Mouse (Mus musculus): ENCODE measurements around the gene Smpx.
A peak's percentile ranks its signal among the peaks of the same experiment; 100 is the strongest.

The Smpx gene

DNA sequence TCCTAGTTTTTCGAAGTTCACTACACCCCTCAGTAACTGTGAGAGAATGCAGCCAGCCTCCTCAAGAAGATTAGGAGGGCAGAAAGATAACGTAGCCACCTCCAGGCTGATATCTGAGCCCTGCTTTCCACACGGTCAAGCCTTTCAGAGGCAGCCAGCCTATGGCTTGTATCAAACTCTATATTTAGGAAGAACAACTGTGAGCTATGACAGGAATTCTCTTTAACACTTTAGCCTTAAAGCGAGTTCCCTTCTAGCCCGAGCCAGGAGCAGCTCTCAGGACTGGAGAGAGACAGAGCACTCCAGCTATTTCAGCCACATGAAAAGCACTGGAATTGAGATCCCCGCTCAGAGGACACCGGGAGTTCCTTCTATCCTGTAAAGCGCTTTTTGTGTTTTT is at the start of gene Smpx:
Gene Smpx, plus strand, starts transcription at position 49 of the 400 bp plus-strand sequence.
- DNase-seq, result no peak

- no peak for DNase-seq
Observed at GRCm38 (mm10) chrX:157655047-157655446, 43.7 kb upstream of the Smpx start.

GRCm38 (mm10) chrX:157657356-157657755 is 41.4 kb upstream of the Smpx start:
- no peak for DNase-seq

- no peak for DNase-seq
Observed at GRCm38 (mm10) chrX:157671820-157672219, 26.9 kb upstream of the Smpx start.

DNA sequence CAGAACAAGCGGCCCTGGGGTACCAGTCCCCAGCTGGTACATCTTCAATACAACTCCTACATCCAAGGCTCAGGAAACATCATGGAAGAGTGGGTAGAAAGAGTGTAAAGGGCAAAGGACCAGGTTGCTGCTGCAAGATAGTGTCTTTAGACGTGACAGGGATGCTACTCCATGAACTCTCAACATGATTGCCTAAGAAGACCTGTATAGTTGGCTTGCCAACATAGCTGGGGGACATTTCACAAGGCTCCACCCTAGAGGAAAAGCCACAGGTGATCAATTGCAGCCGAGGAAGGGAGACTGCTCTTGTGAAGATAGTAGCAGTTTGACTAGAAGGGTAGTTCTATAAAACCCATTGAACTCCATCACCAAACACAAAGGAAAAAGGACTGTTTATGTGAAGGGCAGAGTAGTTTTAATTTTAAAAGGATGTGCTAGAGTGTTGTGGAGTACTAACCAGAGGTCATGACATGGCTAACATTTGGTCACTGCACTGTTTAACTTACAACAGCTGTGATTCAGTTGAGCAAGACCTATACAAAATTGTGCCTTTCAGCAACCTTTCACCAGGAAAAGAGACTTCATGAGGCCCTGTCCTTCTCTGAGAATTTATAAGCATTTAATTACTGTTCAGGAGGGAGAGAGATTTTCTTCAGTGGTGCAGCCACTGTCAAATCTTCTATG is 23.9 kb upstream of the Smpx start:
- no peak for DNase-seq

DNA sequence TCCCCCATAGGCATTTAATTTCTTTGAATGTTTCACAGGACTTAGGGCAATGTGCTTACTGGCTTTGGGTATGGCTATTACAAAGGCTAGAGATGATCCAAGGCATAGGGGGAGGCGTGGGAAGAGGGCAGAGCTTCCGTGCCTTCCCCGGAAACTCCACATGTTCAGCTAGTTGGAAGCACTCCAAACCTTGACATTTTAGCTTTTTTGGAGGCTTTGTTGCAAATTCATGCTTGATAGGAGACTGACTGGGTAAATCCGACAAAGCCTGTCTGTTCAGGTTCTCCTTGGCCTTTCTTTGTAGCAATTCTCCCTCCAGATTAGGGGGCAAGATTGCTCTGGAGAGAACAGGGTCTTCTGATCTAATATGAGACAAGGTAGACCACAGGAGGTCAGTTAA is 7.5 kb upstream of the Smpx start:
- DNase-seq, result no peak

DNA sequence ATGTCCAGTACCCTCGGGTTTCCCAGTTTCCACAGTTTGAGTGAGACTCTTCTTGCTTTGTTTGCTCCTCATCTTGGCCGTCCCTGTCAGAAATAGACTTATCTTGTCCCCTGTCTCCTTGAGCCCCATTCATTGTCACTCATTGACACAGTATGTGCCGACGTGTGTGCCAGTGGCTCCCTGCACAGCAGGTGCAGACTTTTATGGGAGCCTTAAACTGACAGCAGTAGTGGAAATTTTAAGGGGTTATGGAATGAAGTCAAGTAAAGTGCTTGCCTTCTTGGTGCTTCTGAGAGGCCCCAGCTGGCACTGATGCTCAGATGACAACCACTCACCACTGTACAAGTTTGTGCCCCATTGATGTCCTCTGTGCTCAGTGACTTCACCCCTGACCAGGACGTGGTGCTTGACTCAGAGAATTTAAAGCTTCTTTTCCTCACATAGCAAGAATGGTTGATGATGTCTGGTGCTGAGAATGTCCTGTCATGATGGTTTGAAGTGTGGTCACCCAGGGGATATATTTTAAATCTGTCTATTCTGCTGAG is 1.0 kb upstream of the Smpx start:
- no peak for DNase-seq

DNA sequence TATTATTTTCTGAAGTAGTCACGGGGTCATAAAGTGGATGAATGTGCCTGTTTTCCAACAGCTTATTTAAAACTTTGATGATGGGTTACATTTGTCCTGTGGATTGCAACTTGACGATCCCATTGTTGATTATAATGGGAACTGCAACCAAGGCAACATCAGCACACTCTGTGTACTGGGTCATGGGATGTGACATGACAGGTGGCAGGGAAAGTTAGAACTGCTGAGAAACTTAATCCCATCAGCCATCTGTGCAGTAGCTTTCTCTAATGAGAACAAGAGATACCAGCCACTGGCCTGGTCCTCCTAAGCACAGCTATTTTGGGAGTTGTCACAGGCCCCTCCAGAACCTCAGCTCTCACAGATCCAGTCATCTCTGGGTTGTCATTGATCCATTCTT is 8.5 kb downstream of the Smpx start:
- DNase-seq, result no peak

- no peak for DNase-seq
Observed at GRCm38 (mm10) chrX:157708616-157709280, 10.0 kb downstream of the Smpx start.

- DNase-seq, result no peak
Observed at GRCm38 (mm10) chrX:157719907-157720306, 21.2 kb downstream of the Smpx start.

- no peak for DNase-seq
Observed at GRCm38 (mm10) chrX:157730622-157731341, 32.1 kb downstream of the Smpx start.

- DNase-seq, result peak; percentile 43 to 71
Observed at GRCm38 (mm10) chrX:157731658-157732314, 33.1 kb downstream of the Smpx start.

GRCm38 (mm10) chrX:157732346-157732745 is 33.6 kb downstream of the Smpx start:
- no peak for DNase-seq

DNA sequence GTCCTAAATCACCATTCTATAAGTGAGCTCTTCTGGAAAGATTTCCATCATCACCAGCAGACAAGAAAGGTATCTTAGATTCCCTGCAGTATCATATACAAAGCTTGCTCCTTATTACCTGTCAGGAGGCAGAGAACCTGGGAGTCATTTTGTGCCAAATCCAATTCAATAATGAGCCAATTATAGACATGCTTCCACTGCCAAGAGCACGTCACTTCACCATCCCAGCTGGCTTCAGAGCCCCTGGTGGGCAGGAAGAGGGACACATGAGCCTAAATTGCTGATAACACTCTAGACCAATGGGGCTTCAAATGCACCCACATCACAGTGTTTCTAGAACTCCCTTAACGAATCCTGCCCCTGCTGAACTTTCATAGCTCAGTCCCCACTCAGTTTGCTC is 35.1 kb downstream of the Smpx start:
- DNase-seq, result no peak

GRCm38 (mm10) chrX:157734341-157734740 is 35.6 kb downstream of the Smpx start:
- no peak for DNase-seq

DNA sequence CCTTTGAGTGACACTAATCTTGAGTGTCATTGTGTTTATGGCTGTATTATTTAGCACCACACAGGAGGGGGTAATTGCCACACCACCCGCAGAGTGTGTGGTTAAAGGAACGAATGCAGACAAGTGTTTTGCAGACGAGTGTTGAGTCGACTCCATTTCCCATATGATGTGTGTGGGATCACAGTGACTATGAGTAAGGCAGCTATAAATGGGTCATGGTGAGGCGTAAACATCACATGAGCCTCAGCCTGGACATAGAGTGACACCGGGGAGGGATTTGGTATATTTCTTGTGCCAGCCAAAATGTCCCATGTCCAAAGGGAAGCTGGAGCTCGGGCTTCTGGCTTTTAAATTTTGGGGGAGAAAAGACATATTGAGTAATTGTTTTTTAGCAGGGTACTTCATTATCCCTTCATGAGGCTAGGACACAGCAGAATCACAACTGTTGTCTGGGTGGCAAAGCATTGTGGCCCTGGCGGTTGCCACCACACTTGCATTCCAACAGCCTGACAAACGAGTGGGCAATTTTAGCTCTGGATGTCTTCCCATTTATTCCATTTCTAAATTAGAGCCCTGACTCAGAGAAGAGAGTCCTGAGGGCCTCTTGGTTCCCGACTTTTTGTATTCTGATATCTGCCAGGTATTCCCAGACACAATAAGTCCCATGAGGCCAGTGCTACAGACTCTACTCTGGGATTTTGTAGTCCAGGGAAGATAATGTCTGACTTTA is 49.3 kb downstream of the Smpx start:
- no peak for DNase-seq

GRCm38 (mm10) chrX:157754559-157754958 is 55.8 kb downstream of the Smpx start:
- DNase-seq, result no peak

DNA sequence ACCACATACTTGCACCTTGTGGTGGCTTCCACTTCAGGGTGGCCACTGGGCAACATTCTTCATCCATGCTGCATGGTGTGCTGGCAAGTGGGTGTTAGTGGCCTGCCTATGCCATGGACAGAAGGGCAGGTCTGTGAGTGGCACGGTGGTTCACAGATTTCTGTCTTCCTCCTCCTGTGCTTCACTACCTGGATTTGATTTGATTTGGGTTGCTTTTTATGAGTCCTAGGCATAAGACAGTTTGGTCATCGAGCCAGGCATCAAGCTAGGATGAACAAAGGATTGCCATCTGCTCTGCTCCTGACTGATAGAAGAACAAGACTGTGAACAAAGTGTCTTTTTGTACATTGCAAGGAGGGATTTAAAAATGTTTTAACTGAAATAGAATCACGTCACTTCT is 63.8 kb downstream of the Smpx start:
- no peak for DNase-seq

DNA sequence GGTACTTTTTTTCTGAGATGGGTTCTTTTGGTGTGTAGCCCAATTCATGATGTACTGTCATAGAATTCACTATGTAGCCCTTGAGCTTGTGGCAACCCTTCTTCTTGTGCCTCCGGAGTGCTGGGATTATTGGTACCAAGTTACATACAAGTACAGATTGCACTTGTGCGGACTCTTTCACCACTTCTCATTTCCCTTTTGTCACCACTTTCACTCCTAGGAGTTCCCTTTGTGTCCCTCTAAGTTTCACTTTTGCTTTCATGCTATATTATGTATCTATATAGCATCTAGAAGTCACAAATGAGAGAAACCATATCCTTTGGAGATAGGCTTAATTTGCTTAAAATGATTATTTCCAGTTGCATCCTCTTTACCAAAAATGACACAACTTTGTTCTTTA is 103.0 kb downstream of the Smpx start:
- no peak for DNase-seq
